Comparison of ENCODE assay signal across 17 mouse cellular contexts in the genomic region with DNA sequence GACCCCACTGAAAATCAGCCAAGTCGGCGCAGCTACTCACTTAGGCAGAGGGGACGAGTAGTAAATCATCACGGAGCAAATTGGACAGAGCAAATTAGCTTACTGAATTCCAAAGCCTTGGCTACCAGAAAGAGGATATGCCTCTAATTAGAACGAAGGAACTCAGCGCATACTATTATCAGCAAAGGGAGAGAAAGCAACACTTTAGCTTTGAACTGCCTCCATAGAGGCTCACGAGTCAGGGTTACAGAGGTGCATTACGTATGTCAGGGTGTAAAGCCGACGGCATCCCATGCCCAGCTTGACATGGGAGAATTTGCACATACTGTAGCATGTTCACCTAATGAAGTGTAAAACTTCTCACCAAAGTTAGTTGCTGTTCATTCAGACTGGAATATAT.
A peak's percentile ranks its signal among the peaks of the same experiment; 100 is the strongest.
DNase-seq lines count a peak whose midpoint lies in the region; ATAC-seq and TF ChIP-seq lines count a peak whose summit lies in the region.
"Had no signal": no experiment of that assay in that cellular context is flagged by ENCODE, and none has a peak within 500 bp of the region (broad histone marks: within the 10 kb centered on the region; RNA-seq: fewer than 3 reads in every experiment).

No protein-coding gene starts in this region.

- H3K4me3 ChIP-seq in midbrain, postnatal 0 days (ENCODE audit: low read depth, low read length): no peak overlapping the region
- H3K4me3 ChIP-seq in midbrain, embryonic 15.5 days: no peak overlapping the region
- H3K4me3 ChIP-seq in forebrain, embryonic 16.5 days (replicated peaks; ENCODE audit: low read length): no peak overlapping the region
- H3K4me3 ChIP-seq: limb, embryonic 10.5 days; liver, embryonic 15.5 days; myocyte had no signal

- no peaks in the 10 kb centered on the region; the same call in 1 of the 2 replicates for H3K4me1 ChIP-seq in midbrain, postnatal 0 days (ENCODE audit: insufficient read depth, low read length)
- H3K4me1 ChIP-seq in midbrain, embryonic 15.5 days: peaks cover 4% of the 10 kb centered on the region; the same call in 1 of the 2 replicates
- peaks cover 9% of the 10 kb centered on the region for H3K4me1 ChIP-seq in forebrain, embryonic 16.5 days (replicated peaks; ENCODE audit: control insufficient read depth, insufficient read depth, low read length)
- H3K4me1 ChIP-seq: liver, embryonic 15.5 days had no signal

- H3K4me2 ChIP-seq in midbrain, postnatal 0 days (ENCODE audit: low read depth, low read length, poor library complexity, severe bottlenecking): no peak overlapping the region
- no peak overlapping the region for H3K4me2 ChIP-seq in midbrain, embryonic 15.5 days
- peak overlapping the region; percentile 38 for H3K4me2 ChIP-seq in forebrain, embryonic 16.5 days (ENCODE audit: low read length)
- H3K4me2 ChIP-seq: liver, embryonic 15.5 days had no signal

- H3K36me3 ChIP-seq in midbrain, postnatal 0 days (ENCODE audit: insufficient read depth, low read length): no peaks in the 10 kb centered on the region
- H3K36me3 ChIP-seq in midbrain, embryonic 15.5 days (replicated peaks): no peaks in the 10 kb centered on the region
- H3K36me3 ChIP-seq in forebrain, embryonic 16.5 days (ENCODE audit: control insufficient read depth, insufficient read depth): no peaks in the 10 kb centered on the region
- H3K36me3 ChIP-seq: liver, embryonic 15.5 days had no signal

- H3K9me3 ChIP-seq in midbrain, postnatal 0 days (ENCODE audit: low read length): no peaks in the 10 kb centered on the region
- no peaks in the 10 kb centered on the region for H3K9me3 ChIP-seq in midbrain, embryonic 15.5 days
- no peaks in the 10 kb centered on the region for H3K9me3 ChIP-seq in forebrain, embryonic 16.5 days (ENCODE audit: control insufficient read depth, low read length)
- H3K9me3 ChIP-seq: limb, embryonic 10.5 days; liver, embryonic 15.5 days had no signal

- WGBS in midbrain, postnatal 0 days: 58% methylated on average over 10 of the region's 10 CpGs
- 48% methylated on average over 10 of the region's 10 CpGs for WGBS in midbrain, embryonic 15.5 days
- 10% methylated on average over 10 of the region's 10 CpGs for WGBS in forebrain, embryonic 16.5 days

- no peak overlapping the region for H3K9ac ChIP-seq in midbrain, postnatal 0 days (replicated peaks; ENCODE audit: low read length, poor library complexity, severe bottlenecking)
- no peak overlapping the region for H3K9ac ChIP-seq in midbrain, embryonic 15.5 days
- no peak overlapping the region for H3K9ac ChIP-seq in forebrain, embryonic 16.5 days (replicated peaks; ENCODE audit: low read depth, low read length)
- H3K9ac ChIP-seq: liver, embryonic 15.5 days had no signal

- no peaks in the 10 kb centered on the region for H3K27me3 ChIP-seq in midbrain, postnatal 0 days (ENCODE audit: insufficient read depth, low read length)
- no peaks in the 10 kb centered on the region for H3K27me3 ChIP-seq in midbrain, embryonic 15.5 days (replicated peaks)
- no peaks in the 10 kb centered on the region for H3K27me3 ChIP-seq in forebrain, embryonic 16.5 days (replicated peaks; ENCODE audit: control insufficient read depth, insufficient read depth, low read length)
- H3K27me3 ChIP-seq: liver, embryonic 15.5 days had no signal

- no peak overlapping the region for H3K27ac ChIP-seq in midbrain, postnatal 0 days (ENCODE audit: low read depth, low read length)
- no peak overlapping the region for H3K27ac ChIP-seq in midbrain, embryonic 15.5 days
- H3K27ac ChIP-seq in forebrain, embryonic 16.5 days (ENCODE audit: low read length): no peak overlapping the region
- H3K27ac ChIP-seq: limb, embryonic 10.5 days; liver, embryonic 15.5 days; stomach, postnatal 0 days had no signal

- ATAC-seq in midbrain, postnatal 0 days (ENCODE audit: low FRiP score): no peak
- no peak for ATAC-seq in midbrain, embryonic 15.5 days (replicated peaks)
- peak; percentile 61 for ATAC-seq in forebrain, embryonic 16.5 days
- ATAC-seq: activated CD4-positive, CD25-positive, alpha-beta regulatory T cell, adult 4 months; CD4-positive, CD25-positive, alpha-beta regulatory T cell, adult 4 months had no signal

- peak; percentile 53 for DNase-seq in kidney, postnatal 10 days
- no peak for DNase-seq in kidney, adult 8-10 months
- peak; percentile 9 for DNase-seq in midbrain, postnatal 0 days (ENCODE audit: low spot score)
- DNase-seq in retina, embryonic 14.5 days (ENCODE audit: low spot score): peak; percentile 39
- DNase-seq in heart, adult 18-20 months: no peak
- no peak for DNase-seq in thymus, adult 18-20 months
- DNase-seq: cerebellum, adult 11 months; heart, postnatal 4 days; lung, postnatal 36 days had no signal

- no peak for TF ChIP-seq CTCF in midbrain, postnatal 0 days (IDR thresholded peaks at IDR 0.05)

Comparison
In these comparisons a context has a peak if more than half of its experiments do, and no peak if none do; other contexts are left out.
1. DNase-seq: peak in kidney, postnatal 10 days (single experiment), midbrain, postnatal 0 days (single experiment) and retina, embryonic 14.5 days (single experiment); none in kidney, adult 8-10 months (0 of 2), heart, adult 18-20 months (0 of 2) and thymus, adult 18-20 months (0 of 2).